Mouse (Mus musculus) heart, embryonic 12.5 days (tissue): Measurements from ENCODE around the gene Cherp. TPM values are rescaled to one million over a fixed set of nuclear protein-coding genes. Genes with fewer than 3 reads are reported as not detected.

ENCODE experiments used
- ATAC-seq: fragments of 200-750 bp; cut with Nextera tagmentation; 2 replicates; pipeline ENCODE4 v1.8.0; 2017; ENCODE audit warnings: moderate TSS enrichment, moderate library complexity; ENCODE audit not compliant: insufficient number of reproducible peaks, low FRiP score
- H3K27ac ChIP-seq: fragments of 300-500 bp; sonication (generic); 2 replicates; pipeline ENCODE4 v1.5.1; 2016; ENCODE audit warnings: mild to moderate bottlenecking, moderate library complexity; ENCODE audit not compliant: poor library complexity, severe bottlenecking
- H3K27me3 ChIP-seq: fragments of 300-500 bp; sonication (generic); replicated peaks from 2 replicates; pipeline ENCODE4 v1.6.1; 2016; ENCODE audit warnings: mild to moderate bottlenecking, moderate library complexity
- H3K36me3 ChIP-seq: fragments of 300-500 bp; sonication (generic); 2 replicates; pipeline ENCODE4 v1.6.1; 2016; ENCODE audit warnings: mild to moderate bottlenecking, moderate library complexity
- H3K4me1 ChIP-seq: fragments of 300-500 bp; sonication (generic); replicated peaks from 2 replicates; pipeline ENCODE4 v1.6.1; 2016; ENCODE audit warnings: mild to moderate bottlenecking
- H3K4me2 ChIP-seq: fragments of 300-500 bp; sonication (generic); 2 replicates; pipeline ENCODE4 v1.6.1; 2016; ENCODE audit warnings: mild to moderate bottlenecking, moderate library complexity
- H3K4me3 ChIP-seq: fragments of 300-500 bp; sonication (generic); 2 replicates; pipeline ENCODE4 v1.5.1; 2016; ENCODE audit warnings: mild to moderate bottlenecking
- H3K9ac ChIP-seq: fragments of 300-500 bp; sonication (generic); 2 replicates; pipeline ENCODE4 v1.6.1; 2016; ENCODE audit warnings: mild to moderate bottlenecking, moderate library complexity
- H3K9me3 ChIP-seq: fragments of 300-500 bp; sonication (generic); replicated peaks from 2 replicates; pipeline ENCODE4 v1.6.1; 2016; ENCODE audit warnings: mild to moderate bottlenecking, moderate library complexity
- WGBS: fragments of 180-500 bp; shearing (Covaris S2); methylation state at CpG from one replicate; pipeline ENCODE4 v1.1.7; 2016; 5-methylcytosine and 5-hydroxymethylcytosine counted together
- polyA plus RNA-seq: library from polyadenylated mRNA; unstranded; fragments of >200 nt; fragmentation: Nextera tagmentation; extraction: Ambion mirVana; gene quantifications from 2 replicates; pipeline ENCODE4 v1.2.1, GENCODE M21; 2016

The Cherp gene
- polyA plus RNA-seq, 1 experiment from 2014 or later, result 57.2 TPM

GRCm38 (mm10) chr8:72469984-72470383 is 5.0 kb downstream of the Cherp start:
- Histone ChIP-seq H3K27ac (no peak overlapping the region), H3K9ac (no peak overlapping the region), H3K4me2 (no peak overlapping the region), H3K4me3 (no peak overlapping the region), H3K36me3 (peaks cover 84% of the 10 kb centered on the region), H3K9me3 (no peaks in the 10 kb centered on the region), H3K4me1 (peaks cover 10% of the 10 kb centered on the region), H3K27me3 (no peaks in the 10 kb centered on the region)
- 91% methylated on average over 8 of the region's 8 CpGs for WGBS
- ATAC-seq, result no peak

GRCm38 (mm10) chr8:72469243-72469642 is 5.8 kb downstream of the Cherp start:
- Histone ChIP-seq H3K27ac (no peak overlapping the region), H3K4me1 (peaks cover 9% of the 10 kb centered on the region), H3K27me3 (no peaks in the 10 kb centered on the region), H3K36me3 (peaks cover 90% of the 10 kb centered on the region), H3K4me3 (no peak overlapping the region), H3K9me3 (no peaks in the 10 kb centered on the region), H3K9ac (no peak overlapping the region), H3K4me2 (no peak overlapping the region)
- no peak for ATAC-seq
- 92% methylated on average over 2 of the region's 2 CpGs for WGBS

- H3K4me2 ChIP-seq, result no peak overlapping the region
- no peak overlapping the region for H3K27ac ChIP-seq
- H3K4me1 ChIP-seq, result no peaks in the 10 kb centered on the region
- 94% methylated on average over 10 of the region's 10 CpGs for WGBS
- no peaks in the 10 kb centered on the region for H3K27me3 ChIP-seq
- H3K9me3 ChIP-seq, result no peaks in the 10 kb centered on the region
- ATAC-seq, result no peak
- H3K4me3 ChIP-seq, result no peak overlapping the region
- peaks cover 98% of the 10 kb centered on the region for H3K36me3 ChIP-seq
- no peak overlapping the region for H3K9ac ChIP-seq
Observed at GRCm38 (mm10) chr8:72464211-72464610, 10.8 kb downstream of the Cherp start.

GRCm38 (mm10) chr8:72459881-72460533 is 15.0 kb downstream of the Cherp start:
- no peak for ATAC-seq
- no peaks in the 10 kb centered on the region for H3K9me3 ChIP-seq
- H3K9ac ChIP-seq, result no peak overlapping the region
- no peak overlapping the region for H3K27ac ChIP-seq
- no peaks in the 10 kb centered on the region for H3K27me3 ChIP-seq
- WGBS, result 89% methylated on average over 4 of the region's 4 CpGs
- H3K4me3 ChIP-seq, result no peak overlapping the region
- H3K36me3 ChIP-seq, result peaks cover 72% of the 10 kb centered on the region
- no peak overlapping the region for H3K4me2 ChIP-seq
- 0 out of 2 replicates have a peak, but pooled peaks cover 3% of the 10 kb centered on the region for H3K4me1 ChIP-seq

- 78% methylated on average over 6 of the region's 6 CpGs for WGBS
- 0 out of 2 replicates have a peak, but pooled peaks cover 5% of the 10 kb centered on the region for H3K4me1 ChIP-seq
- no peak overlapping the region for H3K4me3 ChIP-seq
- no peak overlapping the region for H3K27ac ChIP-seq
- H3K9me3 ChIP-seq, result peaks cover 6% of the 10 kb centered on the region
- H3K9ac ChIP-seq, result no peak overlapping the region
- ATAC-seq, result no peak
- H3K36me3 ChIP-seq, result peaks cover 71% of the 10 kb centered on the region
- no peak overlapping the region for H3K4me2 ChIP-seq
- H3K27me3 ChIP-seq, result no peaks in the 10 kb centered on the region
Observed at GRCm38 (mm10) chr8:72458457-72458856, 16.6 kb downstream of the Cherp start.

- Histone ChIP-seq H3K4me2 (no peak overlapping the region), H3K9me3 (peaks cover 6% of the 10 kb centered on the region), H3K27ac (no peak overlapping the region), H3K4me1 (0 out of 2 replicates have a peak, but pooled peaks cover 5% of the 10 kb centered on the region), H3K36me3 (peaks cover 71% of the 10 kb centered on the region), H3K9ac (no peak overlapping the region), H3K4me3 (no peak overlapping the region), H3K27me3 (no peaks in the 10 kb centered on the region)
- no peak for ATAC-seq
- WGBS, result 80% methylated on average over 3 of the region's 3 CpGs
Observed at GRCm38 (mm10) chr8:72457806-72458205, 17.2 kb downstream of the Cherp start.

GRCm38 (mm10) chr8:72455317-72455716 is 19.7 kb downstream of the Cherp start:
- peaks cover 6% of the 10 kb centered on the region for H3K9me3 ChIP-seq
- no peak overlapping the region for H3K4me2 ChIP-seq
- WGBS, result 58% methylated on average over 4 of the region's 4 CpGs
- no peak overlapping the region for H3K27ac ChIP-seq
- H3K4me1 ChIP-seq, result 0 out of 2 replicates have a peak, but pooled peaks cover 5% of the 10 kb centered on the region
- H3K9ac ChIP-seq, result no peak overlapping the region
- H3K36me3 ChIP-seq, result peaks cover 68% of the 10 kb centered on the region
- H3K27me3 ChIP-seq, result no peaks in the 10 kb centered on the region
- H3K4me3 ChIP-seq, result no peak overlapping the region
- ATAC-seq, result no peak

- Histone ChIP-seq H3K27me3 (no peaks in the 10 kb centered on the region), H3K27ac (no peak overlapping the region), H3K4me1 (0 out of 2 replicates have a peak, but pooled peaks cover 5% of the 10 kb centered on the region), H3K9me3 (peaks cover 6% of the 10 kb centered on the region), H3K36me3 (peaks cover 69% of the 10 kb centered on the region), H3K4me3 (no peak overlapping the region), H3K9ac (no peak overlapping the region), H3K4me2 (no peak overlapping the region)
- WGBS, result 94% methylated on average over 2 of the region's 2 CpGs
- no peak for ATAC-seq
Observed at GRCm38 (mm10) chr8:72453904-72454303, 21.1 kb downstream of the Cherp start.

GRCm38 (mm10) chr8:72451516-72451915 is 23.5 kb downstream of the Cherp start:
- 69% methylated on average over 8 of the region's 8 CpGs for WGBS

GRCm38 (mm10) chr8:72445071-72445470 is 30.0 kb downstream of the Cherp start:
- Histone ChIP-seq H3K36me3 (peaks cover 31% of the 10 kb centered on the region), H3K9ac (no peak overlapping the region), H3K27me3 (no peaks in the 10 kb centered on the region), H3K9me3 (no peaks in the 10 kb centered on the region), H3K4me3 (no peak overlapping the region), H3K4me2 (no peak overlapping the region), H3K4me1 (no peaks in the 10 kb centered on the region), H3K27ac (no peak overlapping the region)
- no peak for ATAC-seq
- WGBS, result 93% methylated on average over 6 of the region's 6 CpGs

More at GRCm38 (mm10) chr8:72451516-72451915, 23.5 kb downstream of the Cherp start:
- H3K9me3 ChIP-seq, result peaks cover 6% of the 10 kb centered on the region
- no peak overlapping the region for H3K9ac ChIP-seq
- no peaks in the 10 kb centered on the region for H3K27me3 ChIP-seq
- ATAC-seq, result no peak
- H3K4me1 ChIP-seq, result 0 out of 2 replicates have a peak, but pooled peaks cover 5% of the 10 kb centered on the region
- H3K27ac ChIP-seq, result no peak overlapping the region
- peaks cover 74% of the 10 kb centered on the region for H3K36me3 ChIP-seq
- no peak overlapping the region for H3K4me2 ChIP-seq
- no peak overlapping the region for H3K4me3 ChIP-seq

- no peaks in the 10 kb centered on the region for H3K27me3 ChIP-seq
- 42% methylated on average over 6 of the region's 6 CpGs for WGBS
- H3K4me3 ChIP-seq, result peak overlapping the region; percentile 54
- peaks cover 20% of the 10 kb centered on the region for H3K36me3 ChIP-seq
- H3K9me3 ChIP-seq, result no peaks in the 10 kb centered on the region
- H3K4me1 ChIP-seq, result no peaks in the 10 kb centered on the region
- peak; percentile 30 for ATAC-seq
- H3K9ac ChIP-seq, result peak overlapping the region; percentile 75
- peak overlapping the region; percentile 70 for H3K4me2 ChIP-seq
- no peak overlapping the region; the same call in 1 of the 2 replicates for H3K27ac ChIP-seq
Observed at GRCm38 (mm10) chr8:72443994-72444350, 31.1 kb downstream of the Cherp start.
